Mouse (Mus musculus) heart, postnatal 0 days (tissue): Measurements from ENCODE around the gene Sorbs2. TPM values are rescaled to one million over a fixed set of nuclear protein-coding genes. Genes with fewer than 3 reads are reported as not detected.

ENCODE experiments used
- ATAC-seq: fragments of 200-750 bp; cut with Nextera tagmentation; 2 replicates; pipeline ENCODE4 v1.8.0; 2017; ENCODE audit warnings: low read depth, moderate number of reproducible peaks, moderate library complexity; ENCODE audit not compliant: insufficient read depth
- DNase-seq: peaks from one replicate; pipeline ENCODE4 v3.0.0-alpha.2; 2016; ENCODE audit warnings: low spot score
- H3K27ac ChIP-seq: fragments of 300-500 bp; sonication (generic); 2 replicates; pipeline ENCODE4 v1.5.1; 2014; ENCODE audit warnings: low read depth, mild to moderate bottlenecking
- H3K27me3 ChIP-seq: fragments of 300-500 bp; sonication (generic); 2 replicates; pipeline ENCODE4 v1.6.1; 2014; ENCODE audit warnings: low read length, mixed read lengths; ENCODE audit not compliant: control insufficient read depth, insufficient read depth
- H3K36me3 ChIP-seq: fragments of 300-500 bp; sonication (generic); replicated peaks from 2 replicates; pipeline ENCODE4 v1.6.1; 2014; ENCODE audit warnings: low read length, mixed read lengths; ENCODE audit not compliant: control insufficient read depth, insufficient read depth
- H3K4me1 ChIP-seq: fragments of 300-500 bp; sonication (generic); 2 replicates; pipeline ENCODE4 v1.6.1; 2014; ENCODE audit warnings: antibody characterized with exemption; ENCODE audit not compliant: control insufficient read depth, insufficient read depth
- H3K4me2 ChIP-seq: fragments of 300-500 bp; sonication (generic); 2 replicates; pipeline ENCODE4 v1.6.1; 2014; ENCODE audit warnings: low read depth, mild to moderate bottlenecking, low read length, moderate library complexity
- H3K4me3 ChIP-seq: fragments of 300-500 bp; sonication (generic); 2 replicates; pipeline ENCODE4 v1.5.1; 2014; ENCODE audit warnings: low read depth, low read length
- H3K9ac ChIP-seq: fragments of 300-500 bp; sonication (generic); replicated peaks from 2 replicates; pipeline ENCODE4 v1.6.1; 2014; ENCODE audit warnings: low read depth, low read length, mixed read lengths
- H3K9me3 ChIP-seq: fragments of 300-500 bp; sonication (generic); replicated peaks from 2 replicates; pipeline ENCODE4 v1.6.1; 2016; ENCODE audit warnings: low read length; ENCODE audit not compliant: control insufficient read depth
- CTCF ChIP-seq: IDR thresholded peaks from 2 replicates; pipeline ENCODE4 v1.5.1; 2016; ENCODE audit warnings: antibody characterized with exemption, control low read depth, low read depth
- EP300 ChIP-seq: IDR thresholded peaks from 2 replicates; pipeline ENCODE4 v1.6.1; 2016; ENCODE audit warnings: antibody characterized with exemption, low read depth
- WGBS: fragments of 180-500 bp; shearing (Covaris S2); extraction: QIAGEN DNeasy Blood & Tissue Kit; methylation state at CpG from one replicate; pipeline ENCODE4 v1.1.7; 2014; 5-methylcytosine and 5-hydroxymethylcytosine counted together
- polyA plus RNA-seq: library from polyadenylated mRNA; unstranded; fragments of >200 nt; fragmentation: Nextera tagmentation; extraction: Ambion mirVana; gene quantifications from 2 replicates; pipeline ENCODE4 v1.2.1, GENCODE M21; 2015
- total RNA-seq: library from RNA; depleted of rRNA; stranded (reverse); fragments of >200 nt; gene quantifications from 2 replicates; pipeline ENCODE4 v1.2.3, GENCODE M21; 2014; ENCODE audit warnings: low replicate concordance

Sorbs2 gene
- total and polyA plus RNA-seq, 2 experiments from 2014 or later = 228 to 385 TPM

GRCm38 (mm10) chr8:45776366-45776765, 268.8 kb downstream of the Sorbs2 start:
- H3K9me3 ChIP-seq = no peaks in the 10 kb centered on the region
- H3K4me2 ChIP-seq = no peak overlapping the region
- no peak overlapping the region for H3K9ac ChIP-seq
- no peaks in the 10 kb centered on the region for H3K4me1 ChIP-seq
- no peak overlapping the region for H3K27ac ChIP-seq
- ATAC-seq (no peak), DNase-seq (no peak)
- no peak for TF ChIP-seq CTCF
- TF ChIP-seq EP300 = no peak
- peaks cover 86% of the 10 kb centered on the region for H3K36me3 ChIP-seq
- WGBS = 82% methylated on average over 9 of the region's 9 CpGs
- no peak overlapping the region for H3K4me3 ChIP-seq
- no peaks in the 10 kb centered on the region for H3K27me3 ChIP-seq

- no peak overlapping the region for H3K9ac ChIP-seq
- H3K4me2 ChIP-seq = no peak overlapping the region
- H3K36me3 ChIP-seq = peaks cover 86% of the 10 kb centered on the region
Observed at GRCm38 (mm10) chr8:45776977-45777376, 269.4 kb downstream of the Sorbs2 start.

GRCm38 (mm10) chr8:45780585-45780984, 273.0 kb downstream of the Sorbs2 start:
- no peaks in the 10 kb centered on the region for H3K9me3 ChIP-seq
- H3K4me1 ChIP-seq = no peaks in the 10 kb centered on the region
- no peak overlapping the region for H3K9ac ChIP-seq
- H3K4me3 ChIP-seq = no peak overlapping the region
- DNase-seq = peak; percentile 39
- H3K27me3 ChIP-seq = no peaks in the 10 kb centered on the region
- peak; percentile 46 for TF ChIP-seq CTCF
- TF ChIP-seq EP300 = no peak
- H3K4me2 ChIP-seq = no peak overlapping the region
- no peak for ATAC-seq
- H3K36me3 ChIP-seq = peaks cover 83% of the 10 kb centered on the region
- no peak overlapping the region for H3K27ac ChIP-seq
- 45% methylated on average over 4 of the region's 4 CpGs for WGBS

More at GRCm38 (mm10) chr8:45776977-45777376, 269.4 kb downstream of the Sorbs2 start:
- H3K9me3 ChIP-seq = no peaks in the 10 kb centered on the region
- no peaks in the 10 kb centered on the region for H3K27me3 ChIP-seq
- no peak overlapping the region for H3K4me3 ChIP-seq
- WGBS = 94% methylated on average over 7 of the region's 7 CpGs
- no peak for ATAC-seq
- no peaks in the 10 kb centered on the region for H3K4me1 ChIP-seq
- TF ChIP-seq CTCF (no peak), EP300 (no peak)
- DNase-seq = no peak
- no peak overlapping the region for H3K27ac ChIP-seq

- ATAC-seq (no peak), DNase-seq (no peak)
- no peaks in the 10 kb centered on the region for H3K9me3 ChIP-seq
- no peaks in the 10 kb centered on the region for H3K4me1 ChIP-seq
- no peak overlapping the region for H3K4me2 ChIP-seq
- peaks cover 52% of the 10 kb centered on the region for H3K36me3 ChIP-seq
- 82% methylated on average over 3 of the region's 3 CpGs for WGBS
- H3K27ac ChIP-seq = no peak overlapping the region
- no peak overlapping the region for H3K9ac ChIP-seq
- no peak overlapping the region for H3K4me3 ChIP-seq
- H3K27me3 ChIP-seq = no peaks in the 10 kb centered on the region
- peak; percentile 31; the same call in 1 of the 2 replicates for TF ChIP-seq CTCF
- no peak for TF ChIP-seq EP300
Observed at GRCm38 (mm10) chr8:45788610-45789009, 281.0 kb downstream of the Sorbs2 start.

GRCm38 (mm10) chr8:45794847-45795246, 287.3 kb downstream of the Sorbs2 start:
- ATAC-seq = no peak
- H3K4me1 ChIP-seq = no peaks in the 10 kb centered on the region
- H3K4me2 ChIP-seq = no peak overlapping the region
- no peaks in the 10 kb centered on the region for H3K27me3 ChIP-seq
- H3K36me3 ChIP-seq = peaks cover 54% of the 10 kb centered on the region
- no peak for TF ChIP-seq EP300
- peak; percentile 46 for TF ChIP-seq CTCF
- no peaks in the 10 kb centered on the region for H3K9me3 ChIP-seq
- no peak for DNase-seq
- H3K27ac ChIP-seq = no peak overlapping the region
- H3K9ac ChIP-seq = no peak overlapping the region
- WGBS = 68% methylated on average over 14 of the region's 14 CpGs
- no peak overlapping the region for H3K4me3 ChIP-seq

GRCm38 (mm10) chr8:45796331-45796740, 288.7 kb downstream of the Sorbs2 start:
- ATAC-seq = peak; percentile 78
- peaks cover 58% of the 10 kb centered on the region for H3K36me3 ChIP-seq
- no peaks in the 10 kb centered on the region for H3K9me3 ChIP-seq
- peak; percentile 63 for DNase-seq
- no peaks in the 10 kb centered on the region for H3K4me1 ChIP-seq
- no peak overlapping the region for H3K4me2 ChIP-seq
- H3K4me3 ChIP-seq = no peak overlapping the region
- TF ChIP-seq CTCF (peak; percentile 78), EP300 (no peak)
- H3K27me3 ChIP-seq = no peaks in the 10 kb centered on the region
- 56% methylated on average over 11 of the region's 11 CpGs for WGBS
- H3K27ac ChIP-seq = no peak overlapping the region
- H3K9ac ChIP-seq = no peak overlapping the region
